Mouse (Mus musculus): ENCODE measurements at regions not wholly inside any gene's neighbourhood (a gene's known extent, or its start where the extent isn't known, plus 50 kb on each side); places are given as distances from the start of the nearest gene placed in this dataset.

GRCm38 (mm10) chr3:68758609-68759008 lies 68.2 kb downstream of the Il12a start:
- Histone ChIP-seq H3K4me1 (no peaks in the 10 kb centered on the region; the same call in 1 of the 2 replicates), H3K9ac (no peak overlapping the region), H3K4me3 (no peak overlapping the region), H3K27ac (no peak overlapping the region), H3K27me3 (no peaks in the 10 kb centered on the region), H3K4me2 (no peak overlapping the region), H3K36me3 (no peaks in the 10 kb centered on the region), H3K9me3 (no peaks in the 10 kb centered on the region)
- ATAC-seq (ENCODE audit: insufficient number of reproducible peaks, low FRiP score, low TSS enrichment, low read depth), result no peak

- H3K4me3 ChIP-seq, result no peak overlapping the region
- no peaks in the 10 kb centered on the region for H3K36me3 ChIP-seq
- no peak overlapping the region for H3K27ac ChIP-seq
- no peaks in the 10 kb centered on the region for H3K9me3 ChIP-seq
- WGBS, result 62% methylated on average over 8 of the region's 8 CpGs
- no peaks in the 10 kb centered on the region for H3K27me3 ChIP-seq
- no peak overlapping the region for H3K9ac ChIP-seq
- no peak for ATAC-seq (ENCODE audit: insufficient number of reproducible peaks, low FRiP score, low TSS enrichment, low read depth)
- no peaks in the 10 kb centered on the region; the same call in 1 of the 2 replicates for H3K4me1 ChIP-seq
- H3K4me2 ChIP-seq, result no peak overlapping the region
These were observed 68.9 kb downstream of the Il12a start for GRCm38 (mm10) chr3:68759375-68759774.

- WGBS, result 80% methylated on average over 2 of the region's 2 CpGs
- H3K9ac ChIP-seq, result no peak overlapping the region
- H3K4me3 ChIP-seq, result no peak overlapping the region
- no peak overlapping the region for H3K4me2 ChIP-seq
- no peak overlapping the region for H3K27ac ChIP-seq
- no peak for ATAC-seq (ENCODE audit: insufficient number of reproducible peaks, low FRiP score, low TSS enrichment, low read depth)
- no peaks in the 10 kb centered on the region for H3K27me3 ChIP-seq
- no peaks in the 10 kb centered on the region; the same call in 1 of the 2 replicates for H3K4me1 ChIP-seq
- H3K9me3 ChIP-seq, result no peaks in the 10 kb centered on the region
- H3K36me3 ChIP-seq, result no peaks in the 10 kb centered on the region
These were observed 70.4 kb downstream of the Il12a start for GRCm38 (mm10) chr3:68760806-68761205.

- WGBS, result 67% methylated on average over 7 of the region's 7 CpGs
- Histone ChIP-seq H3K36me3 (no peaks in the 10 kb centered on the region), H3K4me2 (no peak overlapping the region), H3K4me1 (no peaks in the 10 kb centered on the region; the same call in 1 of the 2 replicates), H3K4me3 (no peak overlapping the region), H3K27me3 (no peaks in the 10 kb centered on the region), H3K9ac (no peak overlapping the region), H3K27ac (no peak overlapping the region; the same call in 1 of the 2 replicates), H3K9me3 (no peaks in the 10 kb centered on the region)
- ATAC-seq (ENCODE audit: insufficient number of reproducible peaks, low FRiP score, low TSS enrichment, low read depth), result no peak
These were observed 70.8 kb downstream of the Il12a start for GRCm38 (mm10) chr3:68761242-68761625.

GRCm38 (mm10) chr3:68761626-68762331 lies 71.3 kb downstream of the Il12a start:
- Histone ChIP-seq H3K4me3 (no peak overlapping the region), H3K36me3 (no peaks in the 10 kb centered on the region), H3K9ac (no peak overlapping the region), H3K4me2 (no peak overlapping the region), H3K9me3 (no peaks in the 10 kb centered on the region), H3K4me1 (no peaks in the 10 kb centered on the region; the same call in 1 of the 2 replicates), H3K27me3 (no peaks in the 10 kb centered on the region), H3K27ac (no peak overlapping the region; the same call in 1 of the 2 replicates)
- ATAC-seq (ENCODE audit: insufficient number of reproducible peaks, low FRiP score, low TSS enrichment, low read depth), result peak; percentile 61
- WGBS, result 24% methylated on average over 11 of the region's 11 CpGs

GRCm38 (mm10) chr3:68762988-68763387 lies 72.5 kb downstream of the Il12a start:
- Histone ChIP-seq H3K4me1 (no peaks in the 10 kb centered on the region; the same call in 1 of the 2 replicates), H3K9ac (no peak overlapping the region), H3K27ac (no peak overlapping the region), H3K36me3 (no peaks in the 10 kb centered on the region), H3K4me2 (no peak overlapping the region), H3K4me3 (no peak overlapping the region), H3K9me3 (no peaks in the 10 kb centered on the region), H3K27me3 (no peaks in the 10 kb centered on the region)
- WGBS, result 88% methylated on average over 8 of the region's 8 CpGs
- no peak for ATAC-seq (ENCODE audit: insufficient number of reproducible peaks, low FRiP score, low TSS enrichment, low read depth)

- H3K4me3 ChIP-seq, result no peak overlapping the region
- no peak overlapping the region for H3K4me2 ChIP-seq
- H3K27me3 ChIP-seq, result no peaks in the 10 kb centered on the region
- ATAC-seq (ENCODE audit: insufficient number of reproducible peaks, low FRiP score, low TSS enrichment, low read depth), result no peak
- no peaks in the 10 kb centered on the region for H3K9me3 ChIP-seq
- no peak overlapping the region for H3K9ac ChIP-seq
- no peak overlapping the region for H3K27ac ChIP-seq
- no peaks in the 10 kb centered on the region; the same call in 1 of the 2 replicates for H3K4me1 ChIP-seq
- H3K36me3 ChIP-seq, result no peaks in the 10 kb centered on the region
- 84% methylated on average over 4 of the region's 4 CpGs for whole genome bisulfite sequencing
These were observed 73.9 kb downstream of the Il12a start for GRCm38 (mm10) chr3:68764336-68764735.

- ATAC-seq (ENCODE audit: insufficient number of reproducible peaks, low FRiP score, low TSS enrichment, low read depth), result no peak
- H3K4me2 ChIP-seq, result no peak overlapping the region
These were observed 74.6 kb downstream of the Il12a start for GRCm38 (mm10) chr3:68764917-68765598.

GRCm38 (mm10) chr3:68771579-68771978 lies 81.1 kb downstream of the Il12a start:
- H3K9me3 ChIP-seq, result no peaks in the 10 kb centered on the region
- H3K27me3 ChIP-seq, result no peaks in the 10 kb centered on the region
- WGBS, result 81% methylated on average over 3 of the region's 3 CpGs
- no peak for ATAC-seq (ENCODE audit: insufficient number of reproducible peaks, low FRiP score, low TSS enrichment, low read depth)
- no peaks in the 10 kb centered on the region for H3K4me1 ChIP-seq
- H3K36me3 ChIP-seq, result no peaks in the 10 kb centered on the region
- H3K4me3 ChIP-seq, result no peak overlapping the region
- H3K27ac ChIP-seq, result no peak overlapping the region
- H3K4me2 ChIP-seq, result no peak overlapping the region
- no peak overlapping the region for H3K9ac ChIP-seq

More at GRCm38 (mm10) chr3:68764917-68765598, 74.6 kb downstream of the Il12a start:
- H3K36me3 ChIP-seq, result no peaks in the 10 kb centered on the region
- 67% methylated on average over 7 of the region's 7 CpGs for WGBS
- no peak overlapping the region for H3K9ac ChIP-seq
- no peak overlapping the region for H3K27ac ChIP-seq
- no peak overlapping the region for H3K4me3 ChIP-seq
- H3K4me1 ChIP-seq, result no peaks in the 10 kb centered on the region; the same call in 1 of the 2 replicates
- H3K27me3 ChIP-seq, result no peaks in the 10 kb centered on the region
- no peaks in the 10 kb centered on the region for H3K9me3 ChIP-seq

- ATAC-seq (ENCODE audit: insufficient number of reproducible peaks, low FRiP score, low TSS enrichment, low read depth), result no peak
- no peak overlapping the region for H3K9ac ChIP-seq
- H3K4me3 ChIP-seq, result no peak overlapping the region
- H3K27ac ChIP-seq, result no peak overlapping the region
- 0 out of 2 replicates have a peak, but pooled peaks cover under 1% of the 10 kb centered on the region for H3K4me1 ChIP-seq
- WGBS, result 62% methylated on average over 2 of the region's 2 CpGs
- H3K4me2 ChIP-seq, result no peak overlapping the region
- no peaks in the 10 kb centered on the region for H3K36me3 ChIP-seq
- H3K27me3 ChIP-seq, result no peaks in the 10 kb centered on the region
- H3K9me3 ChIP-seq, result no peaks in the 10 kb centered on the region
These were observed 87.4 kb downstream of the Il12a start for GRCm38 (mm10) chr3:68777801-68778200.

GRCm38 (mm10) chr3:68778354-68779040 lies 88.1 kb downstream of the Il12a start:
- H3K9me3 ChIP-seq, result no peaks in the 10 kb centered on the region
- no peak for ATAC-seq (ENCODE audit: insufficient number of reproducible peaks, low FRiP score, low TSS enrichment, low read depth)
- no peak overlapping the region for H3K4me2 ChIP-seq
- H3K27me3 ChIP-seq, result no peaks in the 10 kb centered on the region
- 0 out of 2 replicates have a peak, but pooled peaks cover 4% of the 10 kb centered on the region for H3K4me1 ChIP-seq
- H3K27ac ChIP-seq, result no peak overlapping the region
- H3K4me3 ChIP-seq, result no peak overlapping the region
- no peaks in the 10 kb centered on the region for H3K36me3 ChIP-seq
- 78% methylated on average over 16 of the region's 16 CpGs for WGBS
- no peak overlapping the region for H3K9ac ChIP-seq

GRCm38 (mm10) chr3:68780843-68781242 lies 88.5 kb upstream of the 1110032F04Rik start:
- H3K27me3 ChIP-seq, result no peaks in the 10 kb centered on the region
- WGBS, result 54% methylated on average over 7 of the region's 7 CpGs
- ATAC-seq (ENCODE audit: insufficient number of reproducible peaks, low FRiP score, low TSS enrichment, low read depth), result no peak

More at GRCm38 (mm10) chr3:68780843-68781242, 88.5 kb upstream of the 1110032F04Rik start:
- no peak overlapping the region for H3K4me2 ChIP-seq
- 0 out of 2 replicates have a peak, but pooled peaks cover 4% of the 10 kb centered on the region for H3K4me1 ChIP-seq
- H3K27ac ChIP-seq, result no peak overlapping the region
- H3K9me3 ChIP-seq, result no peaks in the 10 kb centered on the region
- no peak overlapping the region for H3K9ac ChIP-seq
- no peak overlapping the region for H3K4me3 ChIP-seq
- H3K36me3 ChIP-seq, result no peaks in the 10 kb centered on the region
